Mouse (Mus musculus) lung, embryonic 14.5 days (tissue): ENCODE results near the gene Paxx. TPM values are rescaled to one million over a fixed set of nuclear protein-coding genes. Genes with fewer than 3 reads are reported as not detected.
A peak's percentile ranks its signal among the peaks of the same experiment; 100 is the strongest.
"Not testable (repeated sequence)": the region's sequence is repeated elsewhere in the genome, so short reads cannot be mapped to it uniquely, and the experiment has no call there.

Experiments used
- ATAC-seq: fragments of 200-750 bp; cut with Nextera tagmentation; 2 replicates; pipeline ENCODE4 v1.8.0; 2017; ENCODE audit warnings: mild to moderate bottlenecking, moderate TSS enrichment, moderate library complexity; ENCODE audit not compliant: insufficient read depth
- DNase-seq: peaks from one replicate; pipeline ENCODE4 v3.0.0-alpha.2; 2015
- H3K27ac ChIP-seq: fragments of 300-500 bp; sonication (generic); 2 replicates; pipeline ENCODE4 v1.5.1; 2014; ENCODE audit warnings: low read depth, mild to moderate bottlenecking, moderate library complexity
- H3K27me3 ChIP-seq: fragments of 300-500 bp; sonication (generic); 2 replicates; pipeline ENCODE4 v1.6.1; 2014; ENCODE audit warnings: low read length, control low read depth; ENCODE audit not compliant: insufficient read depth
- H3K36me3 ChIP-seq: fragments of 300-500 bp; sonication (generic); 2 replicates; pipeline ENCODE4 v1.6.1; 2014; ENCODE audit warnings: control low read depth; ENCODE audit not compliant: insufficient read depth
- H3K4me1 ChIP-seq: fragments of 300-500 bp; sonication (generic); 2 replicates; pipeline ENCODE4 v1.6.1; 2014; ENCODE audit warnings: antibody characterized with exemption, control low read depth; ENCODE audit not compliant: insufficient read depth
- H3K4me2 ChIP-seq: fragments of 300-500 bp; sonication (generic); 2 replicates; pipeline ENCODE4 v1.6.1; 2014; ENCODE audit warnings: mild to moderate bottlenecking
- H3K4me3 ChIP-seq: fragments of 300-500 bp; sonication (generic); 2 replicates; pipeline ENCODE4 v1.5.1; 2014; ENCODE audit warnings: low read depth, low read length
- H3K9ac ChIP-seq: fragments of 300-500 bp; sonication (generic); 2 replicates; pipeline ENCODE4 v1.6.1; 2014
- H3K9me3 ChIP-seq: fragments of 300-500 bp; sonication (generic); 2 replicates; pipeline ENCODE4 v1.6.1; 2016; ENCODE audit warnings: low read depth, low read length, control low read depth
- CTCF ChIP-seq: IDR thresholded peaks from 2 replicates; pipeline ENCODE4 v1.5.1; 2016; ENCODE audit warnings: antibody characterized with exemption, low read depth
- WGBS: fragments of 180-500 bp; shearing (Covaris S2); extraction: QIAGEN DNeasy Blood & Tissue Kit; methylation state at CpG from one replicate; pipeline ENCODE4 v1.1.7; 2014; 5-methylcytosine and 5-hydroxymethylcytosine counted together
- microRNA-seq: library from miRNA; unstranded; fragments of <30 nt; microRNA quantifications from one replicate; pipeline ENCODE4, GENCODE M21; 2016; ENCODE audit warnings: borderline number of aligned reads
- polyA plus RNA-seq: library from polyadenylated mRNA; unstranded; fragments of >200 nt; fragmentation: Nextera tagmentation; extraction: Ambion mirVana; gene quantifications from 2 replicates; pipeline ENCODE4 v1.2.1, GENCODE M21; 2014

Gene Paxx
- polyA plus RNA-seq, 1 experiment from 2014 or later: 15.8 TPM

- peaks cover 27% of the 10 kb centered on the region for H3K27me3 ChIP-seq
- WGBS: 75% methylated on average over 1 of the region's 1 CpGs
Measured at GRCm38 (mm10) chr2:25423626-25424025, 37.3 kb downstream of the Paxx start.

GRCm38 (mm10) chr2:25422587-25423410 lies 38.1 kb downstream of the Paxx start, which contains the start of gene Fut7:
Fut7 (plus strand) TSS chr2:25423267.
- H3K36me3 ChIP-seq: no peaks in the 10 kb centered on the region
- H3K4me1 ChIP-seq: no peaks in the 10 kb centered on the region
- H3K27ac ChIP-seq: no peak within 1 kb of the TSS
- DNase-seq: no peak
- no peak within 1 kb of the TSS for H3K9ac ChIP-seq
- no peaks in the 10 kb centered on the region for H3K9me3 ChIP-seq
- ATAC-seq: no peak
- WGBS: 54% methylated on average over 17 of the region's 17 CpGs
- peaks cover 27% of the 10 kb centered on the region for H3K27me3 ChIP-seq
- no peak for TF ChIP-seq CTCF
- no peak within 1 kb of the TSS for H3K4me3 ChIP-seq
- no peak within 1 kb of the TSS for H3K4me2 ChIP-seq

More at GRCm38 (mm10) chr2:25423626-25424025, 37.3 kb downstream of the Paxx start:
- no peak overlapping the region for H3K4me3 ChIP-seq
- no peaks in the 10 kb centered on the region for H3K9me3 ChIP-seq
- H3K27ac ChIP-seq: no peak overlapping the region
- TF ChIP-seq CTCF: no peak
- H3K36me3 ChIP-seq: no peaks in the 10 kb centered on the region
- ATAC-seq (no peak), DNase-seq (no peak)
- no peak overlapping the region for H3K4me2 ChIP-seq
- no peaks in the 10 kb centered on the region for H3K4me1 ChIP-seq
- H3K9ac ChIP-seq: no peak overlapping the region

GRCm38 (mm10) chr2:25421896-25422295 lies 39.0 kb downstream of the Paxx start:
- 20% methylated on average over 3 of the region's 3 CpGs for WGBS
- no peaks in the 10 kb centered on the region for H3K36me3 ChIP-seq
- no peak overlapping the region for H3K4me3 ChIP-seq
- DNase-seq (peak; percentile 71), ATAC-seq (0 out of 2 replicates have a peak, but pooled peaks have one; percentile 24)
- H3K4me2 ChIP-seq: no peak overlapping the region
- H3K9ac ChIP-seq: no peak overlapping the region
- peak; percentile 74 for TF ChIP-seq CTCF
- H3K27ac ChIP-seq: no peak overlapping the region
- H3K27me3 ChIP-seq: peaks cover 27% of the 10 kb centered on the region
- no peaks in the 10 kb centered on the region for H3K4me1 ChIP-seq
- no peaks in the 10 kb centered on the region for H3K9me3 ChIP-seq

GRCm38 (mm10) chr2:25417426-25417825 lies 43.5 kb downstream of the Paxx start:
- WGBS: 30% methylated on average over 3 of the region's 3 CpGs
- no peak overlapping the region for H3K4me3 ChIP-seq

GRCm38 (mm10) chr2:25413436-25413835 lies 47.5 kb downstream of the Paxx start:
- not testable (repeated sequence) for H3K4me1 ChIP-seq, H3K4me2 ChIP-seq, H3K9me3 ChIP-seq, H3K4me3 ChIP-seq, ATAC-seq, H3K9ac ChIP-seq, H3K27ac ChIP-seq, DNase-seq, H3K27me3 ChIP-seq, H3K36me3 ChIP-seq

More at GRCm38 (mm10) chr2:25417426-25417825, 43.5 kb downstream of the Paxx start:
- Histone ChIP-seq H3K9me3 (no peaks in the 10 kb centered on the region), H3K36me3 (no peaks in the 10 kb centered on the region), H3K4me2 (no peak overlapping the region), H3K27ac (no peak overlapping the region), H3K4me1 (no peaks in the 10 kb centered on the region), H3K27me3 (no peaks in the 10 kb centered on the region; the same call in 1 of the 2 replicates), H3K9ac (no peak overlapping the region)
- TF ChIP-seq CTCF: no peak
- DNase-seq (no peak), ATAC-seq (no peak)

- no peak overlapping the region for H3K4me3 ChIP-seq
- H3K36me3 ChIP-seq: no peaks in the 10 kb centered on the region
- H3K9ac ChIP-seq: no peak overlapping the region
- H3K27me3 ChIP-seq: peaks cover 7% of the 10 kb centered on the region
- WGBS: 68% methylated on average over 10 of the region's 10 CpGs
- ATAC-seq (no peak), DNase-seq (no peak)
- H3K4me2 ChIP-seq: no peak overlapping the region
- H3K27ac ChIP-seq: no peak overlapping the region
- no peaks in the 10 kb centered on the region for H3K4me1 ChIP-seq
- H3K9me3 ChIP-seq: no peaks in the 10 kb centered on the region
- TF ChIP-seq CTCF: no peak
Measured at GRCm38 (mm10) chr2:25408908-25409307, 52.0 kb downstream of the Paxx start.

Small RNA genes within 50 kb of the gene (microRNA-seq; reads per million reads assigned to microRNA genes)
- not detected for gene Mir3087

Other genes starting within 250 kb of the Paxx start
- 96.6 and 108 TPM in 2 replicates for gene Nelfb, start 249.6 kb downstream of the Paxx start, polyA plus RNA-seq
- not detected in 2 replicates for gene Stpg3, start 246.5 kb downstream of the Paxx start, polyA plus RNA-seq
- 0.47 TPM in 1 of 2 replicates, not detected in the other for gene Fam166a, start 242.3 kb downstream of the Paxx start, polyA plus RNA-seq
- gene Tubb4b, start 236.4 kb downstream of the Paxx start, polyA plus RNA-seq: 593 and 610 TPM in 2 replicates
- not detected in 2 replicates for gene Slc34a3, start 226.7 kb downstream of the Paxx start, polyA plus RNA-seq
- not detected in 2 replicates for gene Rnf224, start 224.3 kb downstream of the Paxx start, polyA plus RNA-seq
- gene Rnf208, start 218.8 kb downstream of the Paxx start, polyA plus RNA-seq: 7.7 and 9.9 TPM in 2 replicates
- not detected in 2 replicates for gene Cysrt1, start 218.6 kb downstream of the Paxx start, polyA plus RNA-seq
- 3.5 and 3.6 TPM in 2 replicates for gene AL732309.1, start 214.2 kb downstream of the Paxx start, polyA plus RNA-seq
- 14.5 and 16.4 TPM in 2 replicates for gene Tmem203, start 205.7 kb downstream of the Paxx start, polyA plus RNA-seq
- 4.7 and 5.0 TPM in 2 replicates for gene Tprn, start 198.5 kb downstream of the Paxx start, polyA plus RNA-seq
- 217 and 229 TPM in 2 replicates for gene Ssna1, start 188.7 kb downstream of the Paxx start, polyA plus RNA-seq
- 109 and 119 TPM in 2 replicates for gene Anapc2, start 188.6 kb downstream of the Paxx start, polyA plus RNA-seq
- not detected in 2 replicates for gene Tmem210, start 172.9 kb downstream of the Paxx start, polyA plus RNA-seq
- 0.46 and 0.89 TPM in 2 replicates for gene Lrrc26, start 171.2 kb downstream of the Paxx start, polyA plus RNA-seq
- 0.78 and 0.84 TPM in 2 replicates for gene Grin1, start 141.9 kb downstream of the Paxx start, polyA plus RNA-seq
- 70.9 and 76.4 TPM in 2 replicates for gene Man1b1, start 128.8 kb downstream of the Paxx start, polyA plus RNA-seq
- gene Dpp7, start 104.7 kb downstream of the Paxx start, polyA plus RNA-seq: 13.9 and 16.6 TPM in 2 replicates
- 17.4 and 20.1 TPM in 2 replicates for gene Uap1l1, start 95.4 kb downstream of the Paxx start, polyA plus RNA-seq
- gene Sapcd2, start 88.8 kb downstream of the Paxx start, polyA plus RNA-seq: 42.0 and 45.5 TPM in 2 replicates
- gene Entpd2, start 65.2 kb downstream of the Paxx start, polyA plus RNA-seq: 0.92 and 1.2 TPM in 2 replicates
- gene Npdc1, start 61.7 kb downstream of the Paxx start, polyA plus RNA-seq: 19.5 and 20.5 TPM in 2 replicates
- not detected in 2 replicates for gene Fut7, start 37.8 kb downstream of the Paxx start, polyA plus RNA-seq
- 3.9 and 4.6 TPM in 2 replicates for gene Abca2, start 32.4 kb downstream of the Paxx start, polyA plus RNA-seq
- 20.0 and 30.2 TPM in 2 replicates for gene Clic3, start 4.3 kb downstream of the Paxx start, polyA plus RNA-seq
- 3.3 and 3.4 TPM in 2 replicates for gene Ptgds, start 9.0 kb upstream of the Paxx start, polyA plus RNA-seq
- gene Lcn12, start 32.8 kb upstream of the Paxx start, polyA plus RNA-seq: not detected in 2 replicates
- gene Fbxw5, start 39.7 kb upstream of the Paxx start, polyA plus RNA-seq: 75.8 and 77.7 TPM in 2 replicates
- gene C8g, start 40.6 kb upstream of the Paxx start, polyA plus RNA-seq: 3.9 and 5.5 TPM in 2 replicates
- gene Traf2, start 85.8 kb upstream of the Paxx start, polyA plus RNA-seq: 34.8 and 35.3 TPM in 2 replicates
- gene Edf1, start 96.8 kb upstream of the Paxx start, polyA plus RNA-seq: 282 and 295 TPM in 2 replicates
- gene Mamdc4, start 113.8 kb upstream of the Paxx start, polyA plus RNA-seq: 2.2 and 4.1 TPM in 2 replicates
- gene Phpt1, start 114.1 kb upstream of the Paxx start, polyA plus RNA-seq: 183 and 197 TPM in 2 replicates
- gene Ajm1, start 120.7 kb upstream of the Paxx start, polyA plus RNA-seq: 0.37 TPM in 1 of 2 replicates, not detected in the other
- 75.5 and 85.7 TPM in 2 replicates for gene Rabl6, start 147.4 kb upstream of the Paxx start, polyA plus RNA-seq
- 0.24 and 0.28 TPM in 2 replicates for gene Ccdc183, start 156.6 kb upstream of the Paxx start, polyA plus RNA-seq
- 21.9 and 26.0 TPM in 2 replicates for gene Tmem141, start 160.9 kb upstream of the Paxx start, polyA plus RNA-seq
- gene Fcna, start 166.9 kb upstream of the Paxx start, polyA plus RNA-seq: 1.8 and 2.9 TPM in 2 replicates
- 0.51 and 0.61 TPM in 2 replicates for gene Lcn8, start 192.0 kb upstream of the Paxx start, polyA plus RNA-seq
- gene Lcn5, start 196.9 kb upstream of the Paxx start, polyA plus RNA-seq: not detected in 2 replicates
- gene Lcn6, start 215.7 kb upstream of the Paxx start, polyA plus RNA-seq: not detected in 2 replicates
- not detected in 2 replicates for gene Lcn10, start 221.6 kb upstream of the Paxx start, polyA plus RNA-seq
- gene Obp2a, start 238.9 kb upstream of the Paxx start, polyA plus RNA-seq: not detected in 2 replicates
- 65.3 and 71.9 TPM in 2 replicates for gene Bmyc, start 245.6 kb upstream of the Paxx start, polyA plus RNA-seq